Mouse (Mus musculus) liver, embryonic 16.5 days (tissue): ENCODE measurements around the gene Stt3b. TPM values are rescaled to one million over a fixed set of nuclear protein-coding genes. Genes with fewer than 3 reads are reported as not detected.
A peak's percentile ranks its signal among the peaks of the same experiment; 100 is the strongest.

Experiments
- ATAC-seq: fragments of 200-750 bp; cut with Nextera tagmentation; 2 replicates; pipeline ENCODE4 v1.8.0; 2017; ENCODE audit warnings: low read depth, mild to moderate bottlenecking, moderate number of reproducible peaks, moderate library complexity
- H3K27ac ChIP-seq: fragments of 300-500 bp; sonication (generic); 2 replicates; pipeline ENCODE4 v1.5.1; 2014; ENCODE audit warnings: mild to moderate bottlenecking, low read length
- H3K27me3 ChIP-seq: fragments of 300-500 bp; sonication (generic); 2 replicates; pipeline ENCODE4 v1.6.1; 2014; ENCODE audit warnings: low read depth, low read length, mixed read lengths; ENCODE audit not compliant: control insufficient read depth, insufficient read depth
- H3K36me3 ChIP-seq: fragments of 300-500 bp; sonication (generic); 2 replicates; pipeline ENCODE4 v1.6.1; 2014; ENCODE audit warnings: mild to moderate bottlenecking; ENCODE audit not compliant: control insufficient read depth, insufficient read depth
- H3K4me1 ChIP-seq: fragments of 300-500 bp; sonication (generic); 2 replicates; pipeline ENCODE4 v1.6.1; 2014; ENCODE audit warnings: low read depth, low read length, mixed read lengths; ENCODE audit not compliant: control insufficient read depth
- H3K4me2 ChIP-seq: fragments of 300-500 bp; sonication (generic); 2 replicates; pipeline ENCODE4 v1.6.1; 2014; ENCODE audit warnings: low read depth, low read length, mixed read lengths
- H3K4me3 ChIP-seq: fragments of 300-500 bp; sonication (generic); 2 replicates; pipeline ENCODE4 v1.5.1; 2014; ENCODE audit warnings: low read depth, mild to moderate bottlenecking, low read length
- H3K9ac ChIP-seq: fragments of 300-500 bp; sonication (generic); 2 replicates; pipeline ENCODE4 v1.6.1; 2014; ENCODE audit warnings: low read depth, low read length
- H3K9me3 ChIP-seq: fragments of 300-500 bp; sonication (generic); replicated peaks from 2 replicates; pipeline ENCODE4 v1.6.1; 2016; ENCODE audit warnings: low read length; ENCODE audit not compliant: control insufficient read depth
- WGBS: fragments of 180-500 bp; shearing (Covaris S2); extraction: QIAGEN DNeasy Blood & Tissue Kit; methylation state at CpG from one replicate; pipeline ENCODE4 v1.1.7; 2014; ENCODE audit not compliant: insufficient replicate concordance; 5-methylcytosine and 5-hydroxymethylcytosine counted together
- polyA plus RNA-seq: library from polyadenylated mRNA; unstranded; fragments of >200 nt; fragmentation: Nextera tagmentation; extraction: Ambion mirVana; gene quantifications from 2 replicates; pipeline ENCODE4 v1.2.1, GENCODE M21; 2015

Gene Stt3b
- polyA plus RNA-seq, 1 experiment from 2014 or later, result 62.9 TPM

GRCm38 (mm10) chr9:115236352-115236841, 73.8 kb downstream of the Stt3b start:
- Histone ChIP-seq H3K27me3 (no peaks in the 10 kb centered on the region), H3K27ac (no peak overlapping the region), H3K4me1 (no peaks in the 10 kb centered on the region), H3K4me3 (no peak overlapping the region), H3K9me3 (no peaks in the 10 kb centered on the region), H3K4me2 (no peak overlapping the region), H3K36me3 (peaks cover 11% of the 10 kb centered on the region), H3K9ac (no peak overlapping the region)
- WGBS, result 76% methylated on average over 8 of the region's 8 CpGs
- ATAC-seq, result peak; percentile 39; the same call in 1 of the 2 replicates

- no peak for ATAC-seq
- Histone ChIP-seq H3K4me2 (no peak overlapping the region), H3K27ac (no peak overlapping the region), H3K27me3 (no peaks in the 10 kb centered on the region), H3K4me1 (no peaks in the 10 kb centered on the region), H3K36me3 (no peaks in the 10 kb centered on the region), H3K4me3 (no peak overlapping the region), H3K9ac (no peak overlapping the region), H3K9me3 (no peaks in the 10 kb centered on the region)
- 74% methylated on average over 2 of the region's 2 CpGs for WGBS
Observed at GRCm38 (mm10) chr9:115234561-115234960, 75.7 kb downstream of the Stt3b start.

DNA sequence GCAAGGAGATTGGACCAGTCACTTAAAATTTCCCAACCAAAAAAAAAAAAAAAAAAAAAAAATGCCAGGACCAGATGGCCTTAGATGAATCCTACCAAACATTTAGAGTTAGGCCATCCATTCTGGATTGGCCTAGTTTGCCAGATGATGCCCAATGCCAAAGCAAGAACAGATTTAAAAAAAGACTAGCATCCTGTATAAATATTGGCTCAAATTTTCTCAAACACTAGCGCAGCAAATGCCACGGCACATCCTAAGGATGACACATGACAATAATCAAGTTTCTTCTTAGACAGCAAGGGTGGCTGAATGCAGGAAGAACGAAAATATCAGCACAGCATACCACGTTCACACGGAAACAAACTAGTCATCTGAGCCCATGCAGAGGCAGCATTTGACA, 76.5 kb downstream of the Stt3b start:
- no peak overlapping the region for H3K27ac ChIP-seq
- no peaks in the 10 kb centered on the region for H3K4me1 ChIP-seq
- no peak overlapping the region for H3K4me3 ChIP-seq
- 80% methylated on average over 5 of the region's 5 CpGs for WGBS
- no peaks in the 10 kb centered on the region for H3K9me3 ChIP-seq
- ATAC-seq, result no peak
- no peaks in the 10 kb centered on the region for H3K27me3 ChIP-seq
- H3K4me2 ChIP-seq, result no peak overlapping the region
- H3K9ac ChIP-seq, result no peak overlapping the region
- H3K36me3 ChIP-seq, result no peaks in the 10 kb centered on the region

- no peak overlapping the region for H3K4me2 ChIP-seq
- no peaks in the 10 kb centered on the region for H3K9me3 ChIP-seq
- H3K27me3 ChIP-seq, result no peaks in the 10 kb centered on the region
- no peak overlapping the region for H3K27ac ChIP-seq
- H3K4me3 ChIP-seq, result no peak overlapping the region
- no peaks in the 10 kb centered on the region for H3K4me1 ChIP-seq
- no peak for ATAC-seq
- 85% methylated on average over 3 of the region's 3 CpGs for WGBS
- no peaks in the 10 kb centered on the region for H3K36me3 ChIP-seq
- H3K9ac ChIP-seq, result no peak overlapping the region
Observed at GRCm38 (mm10) chr9:115231476-115231875, 78.7 kb downstream of the Stt3b start.

DNA sequence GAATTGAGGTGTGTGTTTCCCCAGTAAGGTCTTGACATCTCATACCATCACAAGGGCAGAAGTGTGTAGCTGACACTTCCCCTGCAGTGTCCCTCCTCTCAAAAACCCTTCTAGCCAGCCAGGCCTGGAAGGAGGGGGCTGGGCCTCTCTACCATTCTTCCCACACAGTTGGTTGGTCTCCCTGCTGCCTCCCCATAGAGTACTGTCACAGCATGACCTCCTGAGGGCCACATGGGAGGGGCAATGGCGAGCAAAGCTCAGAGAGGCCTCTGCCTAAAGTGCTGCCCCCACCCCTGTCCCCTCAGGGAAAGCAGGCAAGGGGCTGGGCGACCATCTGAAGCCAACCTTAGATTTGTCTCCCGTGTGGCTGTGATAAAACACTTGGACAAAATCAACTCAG, 80.1 kb downstream of the Stt3b start:
- ATAC-seq, result no peak
- Histone ChIP-seq H3K27ac (no peak overlapping the region), H3K9me3 (no peaks in the 10 kb centered on the region), H3K4me1 (no peaks in the 10 kb centered on the region), H3K9ac (no peak overlapping the region), H3K36me3 (no peaks in the 10 kb centered on the region), H3K27me3 (no peaks in the 10 kb centered on the region), H3K4me3 (no peak overlapping the region), H3K4me2 (no peak overlapping the region)
- WGBS, result 32% methylated on average over 3 of the region's 3 CpGs

GRCm38 (mm10) chr9:115229676-115230075, 80.5 kb downstream of the Stt3b start:
- no peaks in the 10 kb centered on the region for H3K27me3 ChIP-seq
- H3K9ac ChIP-seq, result no peak overlapping the region
- 66% methylated on average over 10 of the region's 10 CpGs for WGBS
- ATAC-seq, result no peak
- no peak overlapping the region for H3K4me2 ChIP-seq
- H3K27ac ChIP-seq, result no peak overlapping the region
- H3K4me3 ChIP-seq, result no peak overlapping the region
- no peaks in the 10 kb centered on the region for H3K36me3 ChIP-seq
- H3K4me1 ChIP-seq, result no peaks in the 10 kb centered on the region
- H3K9me3 ChIP-seq, result no peaks in the 10 kb centered on the region

DNA sequence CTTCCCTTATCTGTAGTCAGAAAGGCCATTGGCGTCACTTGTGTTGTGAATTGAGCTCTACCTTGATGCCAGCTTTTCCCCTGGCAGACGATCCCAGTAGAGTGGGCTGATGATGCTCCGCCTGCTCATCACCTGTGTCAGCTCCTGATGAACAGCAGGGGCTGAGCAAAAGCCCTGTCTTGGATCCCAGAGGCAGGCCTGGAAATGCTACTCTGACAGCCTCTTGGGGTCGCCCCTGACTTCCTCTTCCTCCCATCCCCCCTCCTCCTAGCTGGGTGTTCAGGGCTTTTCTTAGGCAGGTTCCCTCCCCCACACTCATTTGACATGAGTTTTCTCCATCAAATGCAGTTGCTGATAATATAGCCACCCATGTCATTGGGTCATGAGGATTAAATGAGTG, 81.1 kb downstream of the Stt3b start:
- ATAC-seq, result no peak
- Histone ChIP-seq H3K27me3 (no peaks in the 10 kb centered on the region), H3K4me2 (no peak overlapping the region), H3K9ac (no peak overlapping the region), H3K27ac (no peak overlapping the region), H3K4me3 (no peak overlapping the region), H3K9me3 (no peaks in the 10 kb centered on the region), H3K4me1 (no peaks in the 10 kb centered on the region), H3K36me3 (no peaks in the 10 kb centered on the region)
- 51% methylated on average over 4 of the region's 4 CpGs for WGBS

- ATAC-seq, result no peak
- Histone ChIP-seq H3K27ac (no peak overlapping the region), H3K4me2 (no peak overlapping the region), H3K36me3 (no peaks in the 10 kb centered on the region), H3K4me3 (no peak overlapping the region), H3K9me3 (no peaks in the 10 kb centered on the region), H3K4me1 (no peaks in the 10 kb centered on the region), H3K9ac (no peak overlapping the region), H3K27me3 (no peaks in the 10 kb centered on the region)
- WGBS, result 62% methylated on average over 7 of the region's 7 CpGs
Observed at GRCm38 (mm10) chr9:115224744-115225354, 85.4 kb downstream of the Stt3b start.

DNA sequence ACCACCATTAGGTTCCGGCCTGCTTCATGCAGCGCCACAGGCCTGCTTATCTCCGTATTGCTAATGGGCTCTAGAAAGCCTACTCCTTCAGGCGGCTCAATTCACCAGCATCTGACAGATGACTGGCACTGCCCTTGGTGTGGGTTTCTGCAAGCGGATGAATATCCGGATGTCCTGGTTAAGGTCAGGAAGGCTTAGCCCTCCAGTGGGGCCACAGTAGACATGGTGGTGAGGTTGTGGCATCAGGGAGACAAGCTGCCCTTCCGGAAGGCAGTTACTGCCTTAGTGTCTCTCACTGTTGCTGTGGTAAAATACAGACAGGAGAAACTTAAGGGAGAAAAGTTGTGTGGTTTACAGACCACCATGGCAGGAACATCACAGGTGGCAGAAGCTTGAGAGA, 89.0 kb downstream of the Stt3b start:
- Histone ChIP-seq H3K27me3 (no peaks in the 10 kb centered on the region), H3K9ac (no peak overlapping the region), H3K27ac (no peak overlapping the region), H3K4me2 (no peak overlapping the region), H3K4me3 (no peak overlapping the region), H3K36me3 (no peaks in the 10 kb centered on the region), H3K9me3 (no peaks in the 10 kb centered on the region), H3K4me1 (peaks cover 6% of the 10 kb centered on the region)
- no peak for ATAC-seq
- WGBS, result 62% methylated on average over 7 of the region's 7 CpGs
